Mouse (Mus musculus): ENCODE results near the gene Capza2.

GRCm38 (mm10) chr6:17652132-17652531 lies 16.1 kb downstream of the Capza2 start:
- TF ChIP-seq CTCF (IDR thresholded peaks at IDR 0.05; ENCODE audit: low read depth) (no peak), EP300 (IDR thresholded peaks at IDR 0.05; ENCODE audit: low read depth) (no peak)

Data from liver, postnatal 0 days (tissue).